Mouse (Mus musculus) lung, embryonic 16.5 days (tissue): ENCODE measurements at regions not wholly inside any gene's neighbourhood (a gene's known extent, or its start where the extent isn't known, plus 50 kb on each side); places are given as distances from the start of the nearest gene placed in this dataset.

Source experiments
- ATAC-seq: fragments of 200-750 bp; cut with Nextera tagmentation; 2 replicates; pipeline ENCODE4 v1.8.0; 2017; ENCODE audit warnings: low read depth, mild to moderate bottlenecking, moderate library complexity
- H3K27ac ChIP-seq: fragments of 300-500 bp; sonication (generic); 2 replicates; pipeline ENCODE4 v1.5.1; 2014; ENCODE audit warnings: mild to moderate bottlenecking, control low read depth, low read length
- H3K27me3 ChIP-seq: fragments of 300-500 bp; sonication (generic); 2 replicates; pipeline ENCODE4 v1.6.1; 2014; ENCODE audit warnings: low read depth, low read length, mixed read lengths; ENCODE audit not compliant: control insufficient read depth, insufficient read depth
- H3K36me3 ChIP-seq: fragments of 300-500 bp; sonication (generic); 2 replicates; pipeline ENCODE4 v1.6.1; 2014; ENCODE audit warnings: low read length; ENCODE audit not compliant: control insufficient read depth, insufficient read depth
- H3K4me1 ChIP-seq: fragments of 300-500 bp; sonication (generic); replicated peaks from 2 replicates; pipeline ENCODE4 v1.6.1; 2014; ENCODE audit warnings: low read length, mixed read lengths; ENCODE audit not compliant: control insufficient read depth, insufficient read depth
- H3K4me2 ChIP-seq: fragments of 300-500 bp; sonication (generic); 2 replicates; pipeline ENCODE4 v1.6.1; 2014; ENCODE audit warnings: low read depth, low read length, control low read depth
- H3K4me3 ChIP-seq: fragments of 300-500 bp; sonication (generic); 2 replicates; pipeline ENCODE4 v1.5.1; 2014; ENCODE audit warnings: mild to moderate bottlenecking, low read length, control low read depth
- H3K9ac ChIP-seq: fragments of 300-500 bp; sonication (generic); 2 replicates; pipeline ENCODE4 v1.6.1; 2014; ENCODE audit warnings: low read length, control low read depth
- H3K9me3 ChIP-seq: fragments of 300-500 bp; sonication (generic); 2 replicates; pipeline ENCODE4 v1.6.1; 2016; ENCODE audit warnings: low read length; ENCODE audit not compliant: control insufficient read depth
- WGBS: fragments of 180-500 bp; shearing (Covaris S2); extraction: QIAGEN DNeasy Blood & Tissue Kit; methylation state at CpG from one replicate; pipeline ENCODE4 v1.1.7; 2014; 5-methylcytosine and 5-hydroxymethylcytosine counted together

GRCm38 (mm10) chr13:59363428-59363827 is 221.6 kb downstream of the Agtpbp1 start:
- Histone ChIP-seq H3K4me2 (no peak overlapping the region), H3K9me3 (no peaks in the 10 kb centered on the region), H3K36me3 (no peaks in the 10 kb centered on the region), H3K4me3 (no peak overlapping the region), H3K27ac (no peak overlapping the region), H3K4me1 (no peaks in the 10 kb centered on the region), H3K27me3 (no peaks in the 10 kb centered on the region), H3K9ac (no peak overlapping the region)
- ATAC-seq: no peak
- 62% methylated on average over 10 of the region's 10 CpGs for WGBS

DNA sequence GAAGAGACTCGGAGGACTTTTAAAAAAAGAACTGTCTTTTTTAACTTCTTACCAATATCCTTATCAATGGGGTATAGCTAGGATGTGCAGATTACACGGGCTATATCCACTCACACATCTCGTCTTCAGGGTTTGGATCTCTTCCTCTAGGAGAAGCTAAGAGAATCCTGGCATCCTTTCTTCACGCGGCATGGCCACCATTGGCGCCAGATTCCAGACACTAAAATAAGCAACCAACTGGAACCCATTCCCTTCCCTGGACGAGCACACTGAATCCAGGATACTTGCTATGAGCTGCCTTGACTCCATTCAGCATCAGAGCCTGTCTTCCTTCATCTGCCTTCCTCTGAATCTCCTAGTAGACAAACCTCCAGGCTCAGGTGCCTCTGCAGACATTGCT is 223.7 kb downstream of the Agtpbp1 start:
- ATAC-seq: no peak

GRCm38 (mm10) chr13:59360026-59360425 is 225.0 kb downstream of the Agtpbp1 start:
- Histone ChIP-seq H3K9ac (no peak overlapping the region), H3K27ac (no peak overlapping the region), H3K4me2 (no peak overlapping the region), H3K36me3 (no peaks in the 10 kb centered on the region), H3K4me1 (no peaks in the 10 kb centered on the region), H3K9me3 (no peaks in the 10 kb centered on the region), H3K27me3 (no peaks in the 10 kb centered on the region), H3K4me3 (no peak overlapping the region)
- no peak for ATAC-seq
- 68% methylated on average over 3 of the region's 3 CpGs for WGBS

More for the DNA sequence above, 223.7 kb downstream of the Agtpbp1 start:
- Histone ChIP-seq H3K9ac (no peak overlapping the region), H3K4me1 (no peaks in the 10 kb centered on the region), H3K4me2 (no peak overlapping the region), H3K4me3 (no peak overlapping the region), H3K27ac (no peak overlapping the region), H3K9me3 (no peaks in the 10 kb centered on the region), H3K36me3 (no peaks in the 10 kb centered on the region), H3K27me3 (no peaks in the 10 kb centered on the region)
- WGBS: 84% methylated on average over 7 of the region's 7 CpGs

DNA sequence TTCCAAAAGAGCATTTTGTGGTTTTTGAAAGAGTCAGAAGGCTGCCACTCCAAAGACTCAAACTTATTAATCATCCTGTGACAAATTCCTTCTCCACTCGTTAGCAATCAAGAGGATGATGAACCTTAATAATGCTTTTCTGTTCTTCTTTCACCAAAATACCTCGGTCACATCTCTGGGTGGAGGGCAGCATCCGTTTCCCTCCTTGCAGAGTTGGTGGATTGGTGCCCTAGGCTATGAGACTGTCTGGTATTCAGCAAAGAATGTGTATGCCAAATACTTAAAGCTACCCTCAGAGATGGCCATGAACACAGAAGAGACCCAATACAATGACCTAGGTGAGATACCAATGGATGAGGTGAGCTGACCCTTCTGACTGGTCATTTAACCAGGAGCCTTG is 226.6 kb downstream of the Agtpbp1 start:
- Histone ChIP-seq H3K9ac (no peak overlapping the region), H3K27ac (no peak overlapping the region), H3K9me3 (no peaks in the 10 kb centered on the region), H3K36me3 (no peaks in the 10 kb centered on the region), H3K27me3 (no peaks in the 10 kb centered on the region), H3K4me2 (no peak overlapping the region), H3K4me3 (no peak overlapping the region), H3K4me1 (no peaks in the 10 kb centered on the region)
- 69% methylated on average over 3 of the region's 3 CpGs for WGBS
- ATAC-seq: no peak

DNA sequence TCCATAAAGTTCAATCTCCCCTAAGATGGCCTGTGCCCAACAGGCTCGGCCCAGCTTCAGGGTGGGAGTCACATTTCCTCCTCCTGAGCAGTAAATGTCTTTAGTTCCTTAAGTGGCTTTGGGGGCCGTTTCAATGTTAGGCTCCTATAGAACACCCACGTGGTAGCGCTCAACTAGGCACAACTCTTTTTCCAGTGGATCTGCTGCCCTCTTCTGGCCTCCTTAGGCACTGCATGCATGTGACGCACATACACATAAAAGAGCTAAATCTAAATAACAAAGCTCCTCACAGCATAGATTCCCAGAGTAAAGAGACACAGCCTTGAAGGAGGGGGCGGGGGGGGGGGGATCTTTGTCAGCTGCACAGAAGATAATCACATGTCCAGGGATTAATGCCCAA is 233.6 kb downstream of the Agtpbp1 start:
- H3K4me2 ChIP-seq: no peak overlapping the region
- no peak overlapping the region for H3K9ac ChIP-seq
- no peak overlapping the region for H3K27ac ChIP-seq
- H3K9me3 ChIP-seq: no peaks in the 10 kb centered on the region
- WGBS: 61% methylated on average over 6 of the region's 6 CpGs
- no peak overlapping the region for H3K4me3 ChIP-seq
- H3K4me1 ChIP-seq: no peaks in the 10 kb centered on the region
- no peaks in the 10 kb centered on the region for H3K27me3 ChIP-seq
- ATAC-seq: no peak
- H3K36me3 ChIP-seq: no peaks in the 10 kb centered on the region

DNA sequence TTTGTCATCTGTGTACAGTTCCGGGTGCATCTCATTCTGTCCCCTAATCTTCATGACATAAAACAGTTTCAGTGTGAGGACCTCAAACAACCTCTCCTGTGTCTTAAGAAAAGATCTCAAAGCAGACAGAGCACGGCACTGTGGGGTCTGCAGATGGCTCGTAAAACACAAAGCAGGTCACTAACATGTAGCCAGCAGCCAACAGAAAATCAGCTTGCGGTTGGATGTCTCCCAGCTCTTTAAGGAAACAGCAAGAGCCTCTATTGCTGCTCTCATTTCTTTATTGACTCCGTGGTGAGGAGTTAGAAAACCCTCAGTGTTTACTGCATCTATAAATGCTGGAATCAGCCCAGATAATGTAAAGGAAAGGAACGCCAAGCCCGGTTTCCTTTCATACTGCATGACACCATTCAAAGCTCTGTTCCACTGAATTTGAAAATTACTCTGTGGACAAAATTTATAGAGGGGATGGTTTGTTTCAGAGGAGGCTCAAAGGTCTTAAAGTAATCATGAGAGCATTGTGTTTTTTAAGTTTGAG is 234.3 kb downstream of the Agtpbp1 start:
- H3K4me1 ChIP-seq: no peaks in the 10 kb centered on the region
- H3K27ac ChIP-seq: no peak overlapping the region
- no peak overlapping the region for H3K4me3 ChIP-seq
- no peaks in the 10 kb centered on the region for H3K27me3 ChIP-seq
- no peak for ATAC-seq
- H3K4me2 ChIP-seq: no peak overlapping the region
- 60% methylated on average over 7 of the region's 7 CpGs for WGBS
- no peaks in the 10 kb centered on the region for H3K36me3 ChIP-seq
- H3K9me3 ChIP-seq: no peaks in the 10 kb centered on the region
- no peak overlapping the region for H3K9ac ChIP-seq

DNA sequence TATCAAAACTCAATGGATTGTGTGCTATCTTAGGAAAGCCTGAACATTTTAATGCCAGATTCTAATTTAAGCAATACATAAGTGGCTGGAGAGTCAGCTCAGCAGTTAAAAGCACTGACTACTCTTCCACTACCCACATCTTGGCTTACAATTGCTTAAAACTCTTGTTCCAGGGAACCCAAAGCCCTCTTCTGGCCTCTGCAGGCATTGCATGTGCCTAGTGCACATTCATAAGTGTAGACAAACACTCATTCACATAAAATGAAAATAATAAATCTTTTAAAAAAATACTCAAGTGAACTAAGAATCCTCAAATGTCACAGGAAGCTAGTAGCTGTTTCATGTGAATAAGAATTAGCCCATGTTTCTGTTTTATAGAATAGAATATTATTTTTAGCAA is 236.5 kb downstream of the Agtpbp1 start:
- H3K27me3 ChIP-seq: no peaks in the 10 kb centered on the region

GRCm38 (mm10) chr13:59341871-59342270 is 243.2 kb downstream of the Agtpbp1 start:
- Histone ChIP-seq H3K36me3 (no peaks in the 10 kb centered on the region), H3K4me2 (no peak overlapping the region), H3K4me1 (no peaks in the 10 kb centered on the region), H3K27ac (no peak overlapping the region), H3K4me3 (no peak overlapping the region), H3K9ac (no peak overlapping the region), H3K27me3 (no peaks in the 10 kb centered on the region), H3K9me3 (no peaks in the 10 kb centered on the region)
- no peak for ATAC-seq
- WGBS: 73% methylated on average over 13 of the region's 13 CpGs

More for the DNA sequence above, 236.5 kb downstream of the Agtpbp1 start:
- no peak overlapping the region for H3K9ac ChIP-seq
- H3K27ac ChIP-seq: no peak overlapping the region
- H3K9me3 ChIP-seq: no peaks in the 10 kb centered on the region
- H3K4me3 ChIP-seq: no peak overlapping the region
- ATAC-seq: no peak
- no peaks in the 10 kb centered on the region for H3K36me3 ChIP-seq
- H3K4me1 ChIP-seq: no peaks in the 10 kb centered on the region
- H3K4me2 ChIP-seq: no peak overlapping the region

- Histone ChIP-seq H3K4me1 (no peaks in the 10 kb centered on the region), H3K4me2 (no peak overlapping the region), H3K27me3 (no peaks in the 10 kb centered on the region), H3K27ac (no peak overlapping the region), H3K4me3 (no peak overlapping the region), H3K9me3 (no peaks in the 10 kb centered on the region), H3K9ac (no peak overlapping the region), H3K36me3 (no peaks in the 10 kb centered on the region)
- ATAC-seq: no peak
- WGBS: 91% methylated on average over 9 of the region's 9 CpGs
These were observed 246.6 kb downstream of the Agtpbp1 start for GRCm38 (mm10) chr13:59338436-59338835.

DNA sequence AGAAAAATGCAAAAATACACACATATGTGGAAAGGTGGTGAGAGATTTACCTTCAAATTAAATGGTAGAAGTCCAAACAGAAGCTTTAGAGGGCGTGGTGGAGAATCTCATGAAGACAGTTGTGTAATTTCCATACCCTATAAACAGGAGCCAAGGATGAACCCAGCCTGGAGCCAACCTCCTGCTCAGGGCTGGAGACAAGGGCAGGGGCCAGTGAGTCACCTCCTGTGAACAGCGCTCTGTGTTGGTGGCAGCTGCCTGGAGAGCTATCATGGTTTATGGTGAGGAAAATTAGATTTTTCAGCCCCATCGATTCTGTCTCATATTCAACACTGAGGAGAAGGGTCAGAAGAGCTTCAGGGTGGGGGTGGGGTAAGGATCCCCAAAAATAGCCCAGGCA is 261.1 kb downstream of the Agtpbp1 start:
- Histone ChIP-seq H3K9ac (no peak overlapping the region), H3K27ac (no peak overlapping the region), H3K4me1 (no peaks in the 10 kb centered on the region), H3K27me3 (no peaks in the 10 kb centered on the region), H3K36me3 (no peaks in the 10 kb centered on the region), H3K9me3 (no peaks in the 10 kb centered on the region), H3K4me2 (no peak overlapping the region), H3K4me3 (no peak overlapping the region)
- WGBS: 74% methylated on average over 3 of the region's 3 CpGs
- ATAC-seq: no peak
